Mouse (Mus musculus) hindbrain, embryonic 14.5 days (tissue): Measurements from ENCODE around the gene Galnt2. TPM values are rescaled to one million over a fixed set of nuclear protein-coding genes. Genes with fewer than 3 reads are reported as not detected.

ENCODE experiments used
- ATAC-seq: fragments of 200-750 bp; cut with Nextera tagmentation; 2 replicates; pipeline ENCODE4 v1.8.0; 2017; ENCODE audit warnings: moderate number of reproducible peaks, mild to moderate bottlenecking, moderate TSS enrichment, moderate library complexity; ENCODE audit not compliant: low FRiP score
- DNase-seq: peaks from one replicate; pipeline ENCODE4 v3.0.0-alpha.2; 2015; ENCODE audit warnings: low spot score
- H3K27ac ChIP-seq: fragments of 300-500 bp; sonication (generic); 2 replicates; pipeline ENCODE4 v1.5.1; 2014; ENCODE audit warnings: mild to moderate bottlenecking, moderate library complexity
- H3K27me3 ChIP-seq: fragments of 300-500 bp; sonication (generic); 2 replicates; pipeline ENCODE4 v1.6.1; 2014; ENCODE audit warnings: mild to moderate bottlenecking, low read length, mixed read lengths; ENCODE audit not compliant: control insufficient read depth, insufficient read depth
- H3K36me3 ChIP-seq: fragments of 300-500 bp; sonication (generic); replicated peaks from 2 replicates; pipeline ENCODE4 v1.6.1; 2014; ENCODE audit not compliant: control insufficient read depth, insufficient read depth
- H3K4me1 ChIP-seq: fragments of 300-500 bp; sonication (generic); replicated peaks from 2 replicates; pipeline ENCODE4 v1.6.1; 2014; ENCODE audit warnings: antibody characterized with exemption, low read length, mixed read lengths; ENCODE audit not compliant: control insufficient read depth, insufficient read depth
- H3K4me2 ChIP-seq: fragments of 300-500 bp; sonication (generic); replicated peaks from 2 replicates; pipeline ENCODE4 v1.6.1; 2014; ENCODE audit warnings: mild to moderate bottlenecking, moderate library complexity
- H3K4me3 ChIP-seq: fragments of 300-500 bp; sonication (generic); replicated peaks from 2 replicates; pipeline ENCODE4 v1.5.1; 2014; ENCODE audit warnings: mild to moderate bottlenecking, low read length
- H3K9ac ChIP-seq: fragments of 300-500 bp; sonication (generic); 2 replicates; pipeline ENCODE4 v1.6.1; 2014
- H3K9me3 ChIP-seq: fragments of 300-500 bp; sonication (generic); 2 replicates; pipeline ENCODE4 v1.6.1; 2016; ENCODE audit warnings: low read length; ENCODE audit not compliant: control insufficient read depth
- WGBS: fragments of 180-500 bp; shearing (Covaris S2); extraction: QIAGEN DNeasy Blood & Tissue Kit; methylation state at CpG from one replicate; pipeline ENCODE4 v1.1.7; 2014; 5-methylcytosine and 5-hydroxymethylcytosine counted together
- polyA plus RNA-seq: library from polyadenylated mRNA; unstranded; fragments of >200 nt; fragmentation: Nextera tagmentation; extraction: Ambion mirVana; gene quantifications from 2 replicates; pipeline ENCODE4 v1.2.1, GENCODE M21; 2014

Gene Galnt2
- polyA plus RNA-seq, 1 experiment from 2014 or later, result 62.9 TPM

DNA sequence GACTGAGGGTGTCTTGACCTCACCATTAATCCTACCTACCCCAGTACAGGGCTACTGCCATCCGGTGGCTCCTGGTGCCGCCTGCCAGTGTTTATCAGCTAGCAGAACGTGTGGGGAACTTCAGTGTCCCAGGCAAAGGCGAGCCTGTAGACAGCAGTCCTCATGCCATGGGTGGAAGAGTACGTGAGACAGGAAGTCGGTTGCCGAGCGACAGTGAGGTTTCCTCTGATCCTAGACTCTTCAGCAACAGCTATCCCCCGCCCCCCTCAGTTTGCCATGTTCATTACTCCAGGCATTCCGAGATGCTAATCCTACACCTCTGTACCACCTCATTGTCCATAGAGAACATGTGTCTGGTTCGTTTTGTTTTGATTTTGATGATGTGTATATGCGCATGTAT lies 29.2 kb downstream of the Galnt2 start:
- H3K4me2 ChIP-seq, result no peak overlapping the region
- H3K27me3 ChIP-seq, result no peaks in the 10 kb centered on the region
- ATAC-seq (no peak), DNase-seq (no peak)
- H3K4me1 ChIP-seq, result peaks cover 56% of the 10 kb centered on the region
- no peak overlapping the region for H3K9ac ChIP-seq
- no peak overlapping the region for H3K4me3 ChIP-seq
- no peaks in the 10 kb centered on the region for H3K9me3 ChIP-seq
- no peaks in the 10 kb centered on the region for H3K36me3 ChIP-seq
- 65% methylated on average over 12 of the region's 12 CpGs for WGBS
- no peak overlapping the region for H3K27ac ChIP-seq

DNA sequence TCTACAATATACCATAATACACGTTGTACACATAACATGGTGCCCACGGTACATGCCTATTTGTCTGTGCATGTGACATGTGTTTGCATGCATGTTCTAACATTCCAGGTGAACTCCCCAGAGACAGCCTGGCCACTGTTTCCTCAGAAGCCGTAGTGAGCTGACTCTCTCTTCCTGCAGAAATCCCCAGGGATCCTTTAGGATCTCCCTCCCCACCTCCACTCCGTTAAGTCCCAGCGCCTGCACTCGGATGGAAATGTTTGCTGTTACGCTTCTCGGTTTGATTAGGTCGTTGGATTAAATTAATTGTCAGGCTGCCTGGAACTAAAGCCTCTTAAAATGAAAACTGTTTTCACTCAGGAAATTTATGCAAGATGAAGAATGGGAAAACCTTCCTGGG lies 31.9 kb downstream of the Galnt2 start:
- H3K9ac ChIP-seq, result no peak overlapping the region
- peaks cover 37% of the 10 kb centered on the region for H3K4me1 ChIP-seq
- no peak for ATAC-seq
- no peak overlapping the region for H3K4me2 ChIP-seq
- no peak for DNase-seq
- 33% methylated on average over 9 of the region's 9 CpGs for WGBS
- no peaks in the 10 kb centered on the region for H3K36me3 ChIP-seq
- H3K27me3 ChIP-seq, result no peaks in the 10 kb centered on the region
- no peaks in the 10 kb centered on the region for H3K9me3 ChIP-seq
- peak overlapping the region; percentile 77 for H3K27ac ChIP-seq
- H3K4me3 ChIP-seq, result no peak overlapping the region

DNA sequence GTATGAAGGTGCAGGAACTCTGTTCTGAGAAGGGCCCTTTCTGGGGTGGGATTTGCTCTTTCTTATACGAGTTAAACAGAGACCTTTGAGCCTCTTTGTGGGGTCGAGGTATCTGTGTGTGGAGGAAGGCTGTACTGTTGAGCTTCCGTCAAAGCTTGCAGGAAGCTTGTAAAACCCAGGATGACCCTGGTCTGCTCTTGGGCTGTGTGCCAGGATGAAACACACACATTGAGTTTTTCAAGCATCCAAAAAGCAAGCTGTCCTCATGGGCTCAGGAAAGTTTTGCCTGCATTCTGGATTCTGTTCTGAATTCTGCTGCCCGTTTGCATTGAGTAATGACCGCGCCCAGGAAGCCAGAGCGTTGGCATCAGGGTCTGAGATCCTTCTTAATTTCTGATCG lies 32.8 kb downstream of the Galnt2 start:
- no peak for DNase-seq
- 81% methylated on average over 8 of the region's 8 CpGs for WGBS
- peaks cover 36% of the 10 kb centered on the region for H3K4me1 ChIP-seq
- H3K27ac ChIP-seq, result no peak overlapping the region
- H3K4me3 ChIP-seq, result no peak overlapping the region
- 0 out of 2 replicates have a peak overlapping the region, but pooled peaks have one; percentile 20 for H3K9ac ChIP-seq
- ATAC-seq, result no peak
- H3K4me2 ChIP-seq, result no peak overlapping the region
- H3K9me3 ChIP-seq, result no peaks in the 10 kb centered on the region
- H3K36me3 ChIP-seq, result no peaks in the 10 kb centered on the region
- no peaks in the 10 kb centered on the region for H3K27me3 ChIP-seq

DNA sequence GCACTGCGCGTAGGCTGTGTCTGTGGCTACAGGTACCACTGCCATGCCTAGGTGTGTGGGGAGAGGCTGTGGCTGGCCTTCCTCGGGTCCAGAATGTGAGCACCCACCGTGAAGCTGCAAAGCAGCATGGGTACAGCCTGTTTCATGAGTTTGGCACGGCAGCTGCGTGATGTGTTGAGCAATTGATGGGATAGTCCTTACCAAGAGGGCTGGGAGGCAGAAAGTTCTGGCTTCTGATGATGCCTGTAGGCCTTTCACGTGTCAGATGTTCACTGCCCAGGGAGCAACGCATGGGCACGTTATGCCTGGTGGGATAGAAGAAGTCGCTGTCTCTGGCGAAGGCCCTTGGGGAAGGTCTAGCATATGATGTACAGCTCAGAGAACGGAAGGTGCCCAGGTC lies 33.5 kb downstream of the Galnt2 start:
- H3K9ac ChIP-seq, result 0 out of 2 replicates have a peak overlapping the region, but pooled peaks have one; percentile 20
- ATAC-seq, result no peak
- H3K4me1 ChIP-seq, result peaks cover 40% of the 10 kb centered on the region

DNA sequence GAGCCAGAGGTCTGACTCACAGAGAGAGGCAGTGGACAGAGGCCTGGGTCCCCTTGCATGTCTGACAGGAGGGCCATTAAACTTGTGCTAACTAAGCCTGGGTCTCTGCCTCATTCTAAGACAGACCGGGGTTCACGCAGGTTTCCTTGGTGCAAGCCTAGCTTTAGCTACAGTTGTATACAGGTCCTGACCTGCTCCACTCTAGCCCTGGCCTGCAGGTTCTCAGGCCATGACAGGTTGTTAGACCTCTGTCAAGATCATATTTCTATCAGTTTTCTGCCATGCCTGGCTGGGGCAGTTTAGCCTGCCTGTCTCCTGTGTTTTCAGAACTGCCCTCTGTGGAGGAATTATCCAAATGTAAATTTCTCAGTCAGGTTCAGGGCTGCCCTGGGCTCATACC lies 33.9 kb downstream of the Galnt2 start:
- peaks cover 45% of the 10 kb centered on the region for H3K4me1 ChIP-seq
- H3K27ac ChIP-seq, result no peak overlapping the region
- H3K36me3 ChIP-seq, result no peaks in the 10 kb centered on the region
- H3K4me2 ChIP-seq, result no peak overlapping the region
- H3K4me3 ChIP-seq, result no peak overlapping the region
- H3K9ac ChIP-seq, result no peak overlapping the region
- no peaks in the 10 kb centered on the region for H3K27me3 ChIP-seq
- no peak for ATAC-seq
- DNase-seq, result no peak
- H3K9me3 ChIP-seq, result no peaks in the 10 kb centered on the region
- WGBS, result 97% methylated on average over 2 of the region's 2 CpGs

More for the DNA sequence above, 33.5 kb downstream of the Galnt2 start:
- Histone ChIP-seq H3K27ac (no peak overlapping the region), H3K36me3 (no peaks in the 10 kb centered on the region), H3K4me2 (no peak overlapping the region), H3K27me3 (no peaks in the 10 kb centered on the region), H3K9me3 (no peaks in the 10 kb centered on the region), H3K4me3 (no peak overlapping the region)
- no peak for DNase-seq
- WGBS, result 79% methylated on average over 12 of the region's 12 CpGs

DNA sequence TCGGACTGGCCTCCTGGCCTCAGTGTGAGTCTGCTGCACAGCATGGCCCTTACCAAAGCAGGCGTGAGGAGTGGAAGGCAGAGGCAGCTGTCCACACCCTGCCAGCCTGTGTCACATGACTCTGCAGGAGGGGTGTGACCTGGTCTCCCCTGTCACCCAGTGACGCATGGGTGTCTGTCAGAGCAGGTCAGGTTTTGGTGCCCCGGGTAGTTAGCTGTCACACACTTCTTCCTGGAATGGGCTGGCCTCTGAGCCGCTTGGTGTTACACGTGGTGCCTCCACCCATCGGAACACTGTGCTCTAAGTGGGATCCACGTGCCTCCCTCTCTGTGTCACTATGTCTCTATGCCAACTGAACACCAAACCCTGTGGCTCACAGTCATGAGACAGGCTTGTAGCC lies 34.6 kb downstream of the Galnt2 start:
- H3K27ac ChIP-seq, result no peak overlapping the region
- DNase-seq (no peak), ATAC-seq (no peak)
- 80% methylated on average over 8 of the region's 8 CpGs for WGBS
- H3K36me3 ChIP-seq, result no peaks in the 10 kb centered on the region
- H3K9ac ChIP-seq, result no peak overlapping the region
- no peaks in the 10 kb centered on the region for H3K27me3 ChIP-seq
- H3K9me3 ChIP-seq, result no peaks in the 10 kb centered on the region
- H3K4me3 ChIP-seq, result no peak overlapping the region
- peaks cover 48% of the 10 kb centered on the region for H3K4me1 ChIP-seq
- no peak overlapping the region for H3K4me2 ChIP-seq

DNA sequence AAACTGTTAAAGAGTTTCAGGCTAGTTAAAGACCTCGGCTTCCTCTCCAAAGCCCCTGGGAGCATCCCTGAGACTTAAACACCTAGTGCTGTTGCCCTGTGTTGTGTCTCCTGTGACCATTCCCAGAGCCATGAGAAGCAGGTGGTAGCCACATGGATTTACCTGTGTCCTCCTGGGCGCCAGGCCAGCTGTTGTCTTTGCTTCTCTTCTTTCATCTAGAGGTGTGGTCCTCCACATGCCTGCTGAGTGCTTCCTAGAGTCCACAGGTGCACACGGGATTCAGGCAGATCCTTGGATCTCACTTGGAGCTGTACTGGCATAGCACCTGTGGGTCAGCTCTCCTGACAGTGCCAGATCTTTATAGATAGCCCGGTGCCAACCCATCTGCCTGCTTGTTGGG lies 36.0 kb downstream of the Galnt2 start:
- H3K4me1 ChIP-seq, result peaks cover 45% of the 10 kb centered on the region
- H3K9ac ChIP-seq, result no peak overlapping the region
- ATAC-seq, result no peak
- no peak overlapping the region for H3K27ac ChIP-seq
- no peak overlapping the region for H3K4me2 ChIP-seq
- H3K9me3 ChIP-seq, result no peaks in the 10 kb centered on the region
- H3K36me3 ChIP-seq, result no peaks in the 10 kb centered on the region
- no peak for DNase-seq
- WGBS, result 89% methylated on average over 4 of the region's 4 CpGs
- no peaks in the 10 kb centered on the region for H3K27me3 ChIP-seq
- H3K4me3 ChIP-seq, result no peak overlapping the region

DNA sequence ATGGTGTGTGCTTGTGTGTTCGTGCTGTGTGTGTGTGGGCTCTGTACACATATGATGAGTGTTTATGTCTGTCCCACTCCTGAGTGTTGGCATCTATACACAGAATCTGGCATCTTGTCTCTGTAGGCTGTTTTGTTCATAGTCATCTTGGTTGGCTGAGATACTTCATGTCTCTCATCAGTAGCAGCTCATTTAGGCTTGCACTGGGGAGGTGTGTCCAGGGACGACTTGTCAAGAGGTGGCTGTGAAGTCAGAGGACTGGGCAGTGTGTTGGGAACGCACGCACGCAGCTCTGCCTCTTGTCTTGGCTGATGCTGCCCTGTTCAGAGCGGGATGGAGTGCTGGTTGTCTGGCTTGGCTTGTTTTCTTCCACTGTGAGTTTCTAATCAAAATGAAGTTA lies 39.3 kb downstream of the Galnt2 start:
- Histone ChIP-seq H3K9me3 (no peaks in the 10 kb centered on the region), H3K4me2 (no peak overlapping the region), H3K27ac (peak overlapping the region; percentile 59), H3K9ac (no peak overlapping the region), H3K27me3 (no peaks in the 10 kb centered on the region), H3K4me3 (no peak overlapping the region), H3K4me1 (peaks cover 31% of the 10 kb centered on the region), H3K36me3 (no peaks in the 10 kb centered on the region)
- no peak for ATAC-seq
- 86% methylated on average over 6 of the region's 6 CpGs for WGBS
- no peak for DNase-seq

DNA sequence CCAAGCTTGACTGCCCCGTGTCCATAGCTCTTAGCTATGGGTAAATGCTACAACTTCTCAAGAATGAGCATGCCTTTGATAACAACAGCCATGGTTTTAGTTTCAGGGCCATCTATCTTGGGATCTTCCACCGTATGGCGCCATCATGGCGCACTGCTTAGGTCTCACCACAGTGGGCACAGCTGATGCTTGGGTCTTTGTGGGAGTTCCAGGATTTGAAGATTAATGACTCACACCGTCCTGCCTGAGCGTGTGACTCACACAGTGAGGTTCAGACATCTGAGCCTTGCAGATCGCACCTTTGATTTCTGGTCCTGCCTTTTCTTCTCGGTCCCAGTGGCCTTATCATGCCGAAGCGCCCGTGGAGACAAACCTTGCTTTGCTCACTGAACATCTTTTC lies 39.7 kb downstream of the Galnt2 start:
- H3K4me1 ChIP-seq, result peaks cover 31% of the 10 kb centered on the region
- H3K4me2 ChIP-seq, result no peak overlapping the region
- H3K4me3 ChIP-seq, result no peak overlapping the region
- no peaks in the 10 kb centered on the region for H3K36me3 ChIP-seq
- H3K9ac ChIP-seq, result no peak overlapping the region
- DNase-seq, result no peak
- ATAC-seq, result no peak
- WGBS, result 84% methylated on average over 11 of the region's 11 CpGs
- H3K27me3 ChIP-seq, result no peaks in the 10 kb centered on the region
- no peaks in the 10 kb centered on the region for H3K9me3 ChIP-seq
- H3K27ac ChIP-seq, result peak overlapping the region; percentile 59

DNA sequence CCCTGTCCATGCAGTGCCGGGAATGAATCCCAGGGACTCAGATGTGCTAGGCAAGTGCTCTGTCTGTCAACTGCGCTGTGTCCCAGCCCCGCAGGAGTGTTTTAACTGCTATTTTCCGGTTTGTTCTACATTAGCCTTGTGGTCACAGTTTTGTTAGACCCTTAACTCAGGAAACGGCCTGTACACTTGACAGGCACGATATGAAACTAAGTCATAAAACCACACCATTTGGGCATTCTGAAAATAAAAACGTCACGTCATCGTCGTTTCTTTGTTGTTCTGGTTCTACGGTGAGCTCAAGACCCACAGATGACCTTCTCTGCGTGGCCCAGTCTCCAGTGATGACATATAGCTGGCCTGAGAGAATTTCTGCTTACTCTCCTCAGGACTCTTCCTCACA lies 40.3 kb downstream of the Galnt2 start:
- peaks cover 31% of the 10 kb centered on the region for H3K4me1 ChIP-seq
- 89% methylated on average over 12 of the region's 12 CpGs for WGBS
- DNase-seq (no peak), ATAC-seq (no peak)
- H3K4me2 ChIP-seq, result no peak overlapping the region
- H3K27ac ChIP-seq, result no peak overlapping the region
- no peaks in the 10 kb centered on the region for H3K27me3 ChIP-seq
- no peak overlapping the region for H3K9ac ChIP-seq
- H3K9me3 ChIP-seq, result no peaks in the 10 kb centered on the region
- H3K4me3 ChIP-seq, result no peak overlapping the region
- no peaks in the 10 kb centered on the region for H3K36me3 ChIP-seq
